Mouse (Mus musculus): ENCODE measurements around the gene Tsku. TPM values are rescaled to one million over a fixed set of nuclear protein-coding genes. Genes with fewer than 3 reads are reported as not detected.

The Tsku gene
- polyA plus RNA-seq, 1 experiment from 2014 or later = 19.1 TPM

DNA sequence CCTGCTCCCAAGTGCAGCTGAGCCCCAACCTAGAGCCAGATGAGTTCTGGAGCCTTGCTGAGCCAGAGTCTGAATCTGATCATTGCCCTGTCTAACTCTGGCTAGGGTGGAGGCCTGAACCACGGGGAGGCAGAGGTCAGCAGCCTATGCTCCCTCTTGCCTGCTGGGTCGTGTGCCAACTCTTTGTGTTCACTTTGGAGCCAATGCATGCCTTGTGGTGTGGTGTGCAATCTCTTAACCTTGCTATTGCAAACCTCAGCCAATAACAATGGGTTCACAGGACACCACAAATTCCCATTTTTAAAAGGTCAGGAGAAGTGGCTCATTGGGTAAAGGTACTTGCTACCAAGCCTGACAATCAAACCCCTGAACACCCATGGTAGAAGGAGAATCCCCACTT, 44.6 kb downstream of the Tsku start:
- ATAC-seq (ENCODE audit: insufficient number of reproducible peaks, insufficient read depth, low FRiP score, low read depth) = no peak
- H3K4me3 ChIP-seq (ENCODE audit: low read depth, low read length) = no peak overlapping the region

DNA sequence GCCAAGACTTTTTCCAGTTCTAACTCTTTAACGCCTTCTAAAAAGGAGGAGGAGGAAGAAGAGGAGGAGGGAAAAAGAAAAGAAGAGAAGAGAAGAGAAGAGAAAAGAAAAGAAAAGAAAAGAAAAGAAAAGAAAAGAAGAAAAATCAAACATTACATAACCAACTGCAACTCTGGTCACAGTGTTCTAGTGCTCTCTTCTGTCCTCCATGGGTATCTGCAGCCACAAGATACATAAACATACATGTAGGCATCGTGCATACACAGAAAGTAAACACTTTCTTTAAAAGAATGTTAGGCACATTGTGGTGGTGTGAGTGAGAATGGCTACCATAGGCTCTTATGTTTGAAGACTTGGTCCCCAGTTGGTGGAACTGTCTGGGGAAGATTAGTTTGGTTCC, 46.0 kb downstream of the Tsku start:
- H3K9me3 ChIP-seq (ENCODE audit: control insufficient read depth, low read depth, low read length) = no peaks in the 10 kb centered on the region
- no peaks in the 10 kb centered on the region for H3K36me3 ChIP-seq (ENCODE audit: control insufficient read depth, insufficient read depth, low read length)
- WGBS = 74% methylated on average over 2 of the region's 2 CpGs
- H3K27me3 ChIP-seq (ENCODE audit: control insufficient read depth, insufficient read depth, low read length) = no peaks in the 10 kb centered on the region
- H3K4me3 ChIP-seq (ENCODE audit: low read depth, low read length) = no peak overlapping the region
- ATAC-seq (ENCODE audit: insufficient number of reproducible peaks, insufficient read depth, low FRiP score, low read depth) = no peak
- H3K4me1 ChIP-seq (ENCODE audit: control insufficient read depth, insufficient read depth, low read length) = no peaks in the 10 kb centered on the region
- no peak overlapping the region for H3K27ac ChIP-seq (ENCODE audit: low read length)
- H3K4me2 ChIP-seq (replicated peaks; ENCODE audit: low read depth, low read length) = no peak overlapping the region
- H3K9ac ChIP-seq (replicated peaks; ENCODE audit: low read depth, low read length) = no peak overlapping the region

More for the DNA sequence above, 44.6 kb downstream of the Tsku start:
- Histone ChIP-seq H3K27me3 (ENCODE audit: control insufficient read depth, insufficient read depth, low read length) (no peaks in the 10 kb centered on the region), H3K27ac (ENCODE audit: low read length) (no peak overlapping the region), H3K9me3 (ENCODE audit: control insufficient read depth, low read depth, low read length) (no peaks in the 10 kb centered on the region), H3K4me1 (ENCODE audit: control insufficient read depth, insufficient read depth, low read length) (no peaks in the 10 kb centered on the region), H3K9ac (replicated peaks; ENCODE audit: low read depth, low read length) (no peak overlapping the region), H3K36me3 (ENCODE audit: control insufficient read depth, insufficient read depth, low read length) (no peaks in the 10 kb centered on the region), H3K4me2 (replicated peaks; ENCODE audit: low read depth, low read length) (no peak overlapping the region)
- WGBS = 56% methylated on average over 2 of the region's 2 CpGs

DNA sequence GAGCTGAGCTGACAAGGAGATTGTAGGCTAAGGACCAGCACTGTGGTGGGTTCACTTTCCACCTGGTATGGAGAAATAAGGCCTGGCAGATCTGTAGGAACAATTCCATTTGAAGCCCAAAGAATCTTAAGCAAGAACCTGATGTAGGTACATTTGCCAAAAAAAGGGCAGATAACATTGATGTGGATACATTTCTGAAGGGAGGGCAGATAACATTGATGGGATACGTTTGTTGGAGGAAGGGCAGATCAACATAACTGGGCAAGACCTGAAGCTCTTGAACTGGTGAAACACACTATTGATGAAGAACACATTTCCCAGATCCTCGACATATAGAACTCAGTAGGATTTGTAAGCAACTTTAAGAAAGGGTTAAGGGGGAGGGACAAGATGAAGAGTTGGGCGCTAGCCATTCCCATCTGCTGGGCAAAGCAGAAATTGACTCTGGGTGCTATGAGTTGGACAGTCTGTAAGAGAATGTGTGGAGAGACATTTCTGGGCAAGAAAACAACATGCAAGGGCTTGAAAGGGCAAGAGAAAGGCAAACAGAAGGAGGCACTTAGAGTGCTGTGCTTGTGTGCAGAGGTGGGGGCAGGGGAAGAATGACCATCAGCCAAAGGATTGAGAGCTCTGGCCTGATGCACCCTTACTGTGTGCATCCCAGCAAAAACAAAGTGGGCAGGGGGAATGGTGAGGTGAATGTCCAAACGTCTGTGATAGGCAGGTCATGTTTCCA, 48.8 kb downstream of the Tsku start:
- WGBS = 47% methylated on average over 4 of the region's 4 CpGs
- Histone ChIP-seq H3K27ac (ENCODE audit: low read length) (no peak overlapping the region), H3K4me1 (ENCODE audit: control insufficient read depth, insufficient read depth, low read length) (no peaks in the 10 kb centered on the region; the same call in 1 of the 2 replicates), H3K4me2 (replicated peaks; ENCODE audit: low read depth, low read length) (no peak overlapping the region), H3K4me3 (ENCODE audit: low read depth, low read length) (no peak overlapping the region), H3K27me3 (ENCODE audit: control insufficient read depth, insufficient read depth, low read length) (no peaks in the 10 kb centered on the region), H3K36me3 (ENCODE audit: control insufficient read depth, insufficient read depth, low read length) (no peaks in the 10 kb centered on the region), H3K9me3 (ENCODE audit: control insufficient read depth, low read depth, low read length) (no peaks in the 10 kb centered on the region), H3K9ac (replicated peaks; ENCODE audit: low read depth, low read length) (no peak overlapping the region)
- no peak for ATAC-seq (ENCODE audit: insufficient number of reproducible peaks, insufficient read depth, low FRiP score, low read depth)

DNA sequence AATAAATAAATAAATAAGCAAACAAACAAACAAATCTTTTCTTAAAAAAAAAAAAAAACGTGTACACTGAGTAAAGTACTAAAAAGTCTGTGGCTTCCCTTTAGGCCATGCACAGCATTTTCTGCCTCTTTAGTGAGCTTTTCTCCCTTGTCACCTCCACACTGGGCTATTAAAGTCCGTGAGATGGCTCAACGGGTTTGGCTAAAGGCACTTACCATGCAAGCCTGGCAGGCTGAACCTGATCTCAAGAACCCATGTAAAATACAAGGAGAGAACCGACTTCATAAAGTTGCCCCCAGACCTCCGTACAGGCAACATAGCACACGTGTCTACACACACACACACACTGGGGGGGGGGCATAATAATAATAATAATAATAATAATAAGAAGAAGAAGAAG, 50.9 kb downstream of the Tsku start:
- no peaks in the 10 kb centered on the region; the same call in 1 of the 2 replicates for H3K4me1 ChIP-seq (ENCODE audit: control insufficient read depth, insufficient read depth, low read length)
- no peaks in the 10 kb centered on the region for H3K27me3 ChIP-seq (ENCODE audit: control insufficient read depth, insufficient read depth, low read length)
- no peak for ATAC-seq (ENCODE audit: insufficient number of reproducible peaks, insufficient read depth, low FRiP score, low read depth)
- no peak overlapping the region for H3K4me2 ChIP-seq (replicated peaks; ENCODE audit: low read depth, low read length)
- no peak overlapping the region for H3K27ac ChIP-seq (ENCODE audit: low read length)
- H3K36me3 ChIP-seq (ENCODE audit: control insufficient read depth, insufficient read depth, low read length) = no peaks in the 10 kb centered on the region
- H3K4me3 ChIP-seq (ENCODE audit: low read depth, low read length) = no peak overlapping the region
- 62% methylated on average over 6 of the region's 6 CpGs for WGBS
- H3K9me3 ChIP-seq (ENCODE audit: control insufficient read depth, low read depth, low read length) = no peaks in the 10 kb centered on the region
- no peak overlapping the region for H3K9ac ChIP-seq (replicated peaks; ENCODE audit: low read depth, low read length)

DNA sequence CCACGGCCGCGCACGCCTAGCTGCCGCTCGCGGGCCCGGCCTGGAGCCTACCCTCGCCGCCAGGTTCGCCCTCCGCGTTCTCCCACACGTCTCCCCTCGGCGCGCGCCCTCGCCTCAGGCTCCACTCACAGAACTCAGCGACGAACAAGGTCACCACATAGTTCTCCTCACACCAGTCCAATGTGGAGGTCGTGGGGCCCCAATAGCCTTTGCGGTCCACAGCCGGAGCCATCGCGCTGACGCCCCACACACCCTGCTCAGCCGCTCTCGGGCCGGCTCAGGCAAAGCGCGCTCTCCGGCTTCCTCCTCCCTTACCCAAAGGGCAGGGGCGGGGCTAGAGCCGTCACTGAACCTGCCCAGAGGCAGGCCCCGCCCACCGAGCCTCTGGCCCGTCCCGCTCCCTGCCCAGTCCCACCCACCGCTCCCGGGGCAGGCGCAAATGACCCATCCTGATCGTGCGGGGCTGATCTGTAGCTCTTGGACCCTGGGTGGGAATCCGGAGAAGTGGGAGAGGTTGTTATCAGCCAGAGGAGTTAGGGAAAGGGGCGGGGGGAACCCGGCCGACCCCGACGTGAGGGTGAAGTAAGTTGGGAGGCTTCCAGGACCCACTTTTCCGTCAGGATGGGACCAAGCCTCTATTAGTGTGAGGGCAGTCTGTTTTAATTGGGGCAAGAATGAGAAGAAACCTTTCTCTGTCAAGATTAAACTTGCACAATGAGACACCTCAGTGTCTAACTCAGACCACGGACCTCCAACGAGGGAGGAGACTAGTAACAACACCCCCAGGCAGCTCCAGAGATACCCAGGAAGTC, 51.7 kb downstream of the Tsku start:
- Histone ChIP-seq H3K27me3 (ENCODE audit: control insufficient read depth, insufficient read depth, low read length) (no peaks in the 10 kb centered on the region), H3K9me3 (ENCODE audit: control insufficient read depth, low read depth, low read length) (no peaks in the 10 kb centered on the region), H3K36me3 (ENCODE audit: control insufficient read depth, insufficient read depth, low read length) (no peaks in the 10 kb centered on the region), H3K4me3 (ENCODE audit: low read depth, low read length) (peak overlapping the region; percentile 79), H3K27ac (ENCODE audit: low read length) (peak overlapping the region; percentile 33; the same call in 1 of the 2 replicates), H3K4me1 (ENCODE audit: control insufficient read depth, insufficient read depth, low read length) (no peaks in the 10 kb centered on the region; the same call in 1 of the 2 replicates), H3K4me2 (replicated peaks; ENCODE audit: low read depth, low read length) (peak overlapping the region; percentile 60), H3K9ac (replicated peaks; ENCODE audit: low read depth, low read length) (peak overlapping the region; percentile 60)
- under 1% methylated on average over 53 of the region's 53 CpGs for WGBS
- peak; percentile 99 for ATAC-seq (ENCODE audit: insufficient number of reproducible peaks, insufficient read depth, low FRiP score, low read depth)

DNA sequence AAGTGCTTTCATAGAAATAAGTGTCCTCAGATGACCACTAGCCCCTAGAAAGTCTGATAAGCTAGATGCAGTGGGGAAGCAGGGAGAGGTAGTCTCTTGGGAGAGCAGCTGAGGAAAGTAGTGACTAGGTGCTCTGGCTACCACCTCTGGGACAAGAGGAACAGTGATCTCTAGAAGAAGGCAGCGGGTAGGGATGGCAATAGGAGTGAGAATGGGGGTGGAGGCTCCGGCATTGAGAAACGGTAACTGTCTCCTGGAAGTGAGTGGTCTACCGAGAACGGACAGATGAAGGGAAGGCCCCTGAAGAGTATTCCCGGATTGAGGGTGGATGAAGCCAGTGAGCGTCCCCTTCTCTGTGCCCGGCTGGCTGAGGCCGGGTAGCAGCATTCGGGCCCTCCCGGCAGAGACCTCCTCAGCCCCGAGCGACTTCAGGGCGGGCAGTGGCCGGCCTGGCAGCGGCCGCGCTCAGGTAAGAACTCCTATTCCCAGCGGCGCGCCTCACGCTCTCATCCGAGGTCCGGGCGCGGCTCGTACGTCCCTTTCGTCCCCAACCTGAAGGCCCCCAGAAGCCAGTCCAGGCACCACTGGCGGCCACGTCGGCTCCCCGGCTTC, 52.4 kb downstream of the Tsku start:
- no peaks in the 10 kb centered on the region for H3K36me3 ChIP-seq (ENCODE audit: control insufficient read depth, insufficient read depth, low read length)
- 0% methylated on average over 33 of the region's 33 CpGs for WGBS
- H3K9ac ChIP-seq (replicated peaks; ENCODE audit: low read depth, low read length) = peak overlapping the region; percentile 60
- peak overlapping the region; percentile 60 for H3K4me2 ChIP-seq (replicated peaks; ENCODE audit: low read depth, low read length)
- H3K27me3 ChIP-seq (ENCODE audit: control insufficient read depth, insufficient read depth, low read length) = no peaks in the 10 kb centered on the region
- no peaks in the 10 kb centered on the region; the same call in 1 of the 2 replicates for H3K4me1 ChIP-seq (ENCODE audit: control insufficient read depth, insufficient read depth, low read length)
- peak overlapping the region; percentile 79 for H3K4me3 ChIP-seq (ENCODE audit: low read depth, low read length)
- ATAC-seq (ENCODE audit: insufficient number of reproducible peaks, insufficient read depth, low FRiP score, low read depth) = peak; percentile 66
- no peaks in the 10 kb centered on the region for H3K9me3 ChIP-seq (ENCODE audit: control insufficient read depth, low read depth, low read length)
- 0 out of 2 replicates have a peak overlapping the region, but pooled peaks have one; percentile 33 for H3K27ac ChIP-seq (ENCODE audit: low read length)

DNA sequence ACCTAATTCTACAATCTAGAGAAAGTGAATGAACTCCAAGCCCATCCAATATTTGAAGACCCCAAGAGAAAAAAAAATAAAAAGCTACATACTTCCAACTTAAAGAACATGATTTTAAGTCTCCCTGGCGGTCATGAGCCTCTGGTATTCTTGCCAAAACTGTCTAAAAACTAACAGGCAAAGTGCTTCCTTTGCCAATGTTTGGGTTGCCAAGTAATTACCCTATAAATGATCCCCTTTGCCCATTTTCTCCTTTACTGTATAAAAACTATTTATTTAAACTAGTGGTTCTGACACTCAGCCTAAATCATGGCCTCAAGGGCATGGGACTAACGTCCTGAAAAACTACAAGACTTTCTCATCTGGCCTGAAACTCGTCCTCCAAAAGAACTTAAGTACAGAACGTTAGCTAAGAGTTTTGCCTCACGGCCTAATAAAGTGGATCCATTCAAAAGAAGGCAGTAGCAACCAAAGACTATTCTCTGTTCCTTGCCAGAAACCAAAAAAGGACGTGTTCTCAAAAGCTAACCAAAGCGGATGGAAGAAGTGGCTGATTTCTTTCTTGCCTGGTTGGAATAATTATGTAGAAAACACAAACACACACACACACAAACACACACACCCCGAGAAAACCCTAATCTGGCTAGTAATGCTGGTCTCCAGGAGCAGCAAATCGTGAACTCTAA, 53.1 kb downstream of the Tsku start:
- WGBS = 42% methylated on average over 9 of the region's 9 CpGs
- Histone ChIP-seq H3K4me2 (replicated peaks; ENCODE audit: low read depth, low read length) (peak overlapping the region; percentile 60), H3K27me3 (ENCODE audit: control insufficient read depth, insufficient read depth, low read length) (no peaks in the 10 kb centered on the region), H3K4me1 (ENCODE audit: control insufficient read depth, insufficient read depth, low read length) (no peaks in the 10 kb centered on the region; the same call in 1 of the 2 replicates), H3K36me3 (ENCODE audit: control insufficient read depth, insufficient read depth, low read length) (no peaks in the 10 kb centered on the region), H3K27ac (ENCODE audit: low read length) (no peak overlapping the region), H3K9me3 (ENCODE audit: control insufficient read depth, low read depth, low read length) (no peaks in the 10 kb centered on the region), H3K4me3 (ENCODE audit: low read depth, low read length) (peak overlapping the region; percentile 79), H3K9ac (replicated peaks; ENCODE audit: low read depth, low read length) (peak overlapping the region; percentile 60; the same call in 1 of the 2 replicates)
- no peak for ATAC-seq (ENCODE audit: insufficient number of reproducible peaks, insufficient read depth, low FRiP score, low read depth)

DNA sequence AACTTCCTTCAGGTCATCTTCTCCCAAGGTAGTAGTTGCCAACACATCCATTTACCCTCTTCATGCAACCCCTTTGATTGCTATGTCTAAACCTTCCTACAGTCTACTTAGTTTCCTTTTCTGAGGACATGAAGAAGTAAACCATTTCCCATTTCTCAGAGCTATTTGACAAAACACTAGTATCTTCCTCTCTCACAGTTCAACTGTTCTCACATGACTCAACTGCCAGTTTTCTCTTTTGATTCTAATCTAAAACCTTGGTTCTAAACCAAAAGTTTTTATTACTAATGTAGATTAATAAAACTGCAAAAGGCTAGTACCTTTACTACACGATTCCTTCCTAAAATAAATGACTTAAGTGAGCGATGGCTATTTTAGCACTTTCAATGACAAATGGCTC, 53.7 kb downstream of the Tsku start:
- Histone ChIP-seq H3K9me3 (ENCODE audit: control insufficient read depth, low read depth, low read length) (no peaks in the 10 kb centered on the region), H3K36me3 (ENCODE audit: control insufficient read depth, insufficient read depth, low read length) (no peaks in the 10 kb centered on the region), H3K27me3 (ENCODE audit: control insufficient read depth, insufficient read depth, low read length) (no peaks in the 10 kb centered on the region), H3K4me1 (ENCODE audit: control insufficient read depth, insufficient read depth, low read length) (no peaks in the 10 kb centered on the region; the same call in 1 of the 2 replicates), H3K4me3 (ENCODE audit: low read depth, low read length) (no peak overlapping the region), H3K9ac (replicated peaks; ENCODE audit: low read depth, low read length) (no peak overlapping the region), H3K4me2 (replicated peaks; ENCODE audit: low read depth, low read length) (no peak overlapping the region), H3K27ac (ENCODE audit: low read length) (no peak overlapping the region)
- ATAC-seq (ENCODE audit: insufficient number of reproducible peaks, insufficient read depth, low FRiP score, low read depth) = no peak
- WGBS = 85% methylated on average over 2 of the region's 2 CpGs

All from stomach, embryonic 14.5 days (tissue).